ENCODE assay signal across 17 mouse cellular contexts in the genomic region with DNA sequence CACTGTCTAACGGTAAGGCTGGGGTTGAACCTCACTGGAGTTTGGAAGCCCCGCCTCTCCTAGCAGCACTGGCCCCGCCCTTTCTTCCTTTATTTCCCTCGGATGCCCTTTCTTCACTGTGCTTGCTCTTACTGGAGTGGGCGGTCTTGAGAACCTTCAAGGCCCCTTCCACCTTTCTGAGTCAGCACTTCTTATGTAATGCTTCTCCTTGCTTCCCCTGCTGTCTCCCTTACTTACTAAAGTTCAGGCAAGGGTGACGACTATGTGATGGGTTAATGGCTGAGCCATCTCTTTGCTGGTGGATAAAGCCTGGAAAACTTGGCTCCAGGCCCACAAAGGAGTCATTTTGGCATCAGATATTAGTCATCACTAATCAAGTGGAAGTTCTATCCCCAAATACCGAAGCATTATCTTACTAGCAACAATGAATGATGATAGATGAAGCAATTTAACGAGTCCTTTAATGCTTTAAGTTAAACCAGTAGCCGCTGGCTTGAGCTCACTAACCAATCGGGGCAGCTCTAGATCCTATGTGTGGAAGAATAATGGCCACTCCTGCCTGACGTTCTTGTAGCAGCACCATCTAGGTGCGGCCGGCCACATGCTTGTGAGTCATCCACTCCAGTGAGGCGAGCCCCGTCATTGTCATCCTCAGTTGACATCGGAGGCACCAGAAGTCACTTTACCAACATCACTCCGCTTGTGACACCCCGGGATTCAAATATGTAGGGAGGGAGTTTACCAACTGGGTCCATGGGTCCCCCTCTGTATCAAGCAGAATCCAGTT. TPM values are rescaled to one million over a fixed set of nuclear protein-coding genes. Genes with fewer than 3 reads are reported as not detected.
DNase-seq lines count a peak whose midpoint lies in the region; ATAC-seq and TF ChIP-seq lines count a peak whose summit lies in the region.
"Had no signal": no experiment of that assay in that cellular context is flagged by ENCODE, and none has a peak within 500 bp of the region (broad histone marks: within the 10 kb centered on the region; RNA-seq: fewer than 3 reads in every experiment).

No protein-coding gene starts in this region.

- H3K9ac ChIP-seq in heart, embryonic 12.5 days: no peak overlapping the region
- no peak overlapping the region for H3K9ac ChIP-seq in hindbrain, postnatal 0 days (replicated peaks; ENCODE audit: low read length)
- H3K9ac ChIP-seq: embryonic facial prominence, embryonic 13.5 days had no signal

- 73% methylated on average over 18 of the region's 18 CpGs for WGBS in heart, embryonic 12.5 days
- 82% methylated on average over 18 of the region's 18 CpGs for WGBS in hindbrain, postnatal 0 days

- H3K36me3 ChIP-seq in heart, embryonic 12.5 days: no peaks in the 10 kb centered on the region
- H3K36me3 ChIP-seq in hindbrain, postnatal 0 days (ENCODE audit: insufficient read depth, low read length): no peaks in the 10 kb centered on the region
- H3K36me3 ChIP-seq: embryonic facial prominence, embryonic 13.5 days had no signal

- H3K27me3 ChIP-seq in heart, embryonic 12.5 days (replicated peaks): peaks cover 35% of the 10 kb centered on the region
- H3K27me3 ChIP-seq in hindbrain, postnatal 0 days (ENCODE audit: insufficient read depth, low read length): no peaks in the 10 kb centered on the region

- no peak for ATAC-seq in heart, embryonic 12.5 days (ENCODE audit: insufficient number of reproducible peaks, low FRiP score)
- ATAC-seq in hindbrain, postnatal 0 days: no peak
- ATAC-seq: inflammation-experienced regulatory T-cells, adult 6 months had no signal

- H3K4me3 ChIP-seq in heart, embryonic 12.5 days: no peak overlapping the region
- H3K4me3 ChIP-seq in hindbrain, postnatal 0 days (ENCODE audit: low read length): no peak overlapping the region
- H3K4me3 ChIP-seq: embryonic facial prominence, embryonic 13.5 days; layer of hippocampus, adult 2 months had no signal

- H3K27ac ChIP-seq in heart, embryonic 12.5 days (ENCODE audit: poor library complexity, severe bottlenecking): no peak overlapping the region
- no peak overlapping the region for H3K27ac ChIP-seq in hindbrain, postnatal 0 days
- H3K27ac ChIP-seq: embryonic facial prominence, embryonic 13.5 days; layer of hippocampus, adult 2 months; stomach, postnatal 0 days had no signal

- no peak for TF ChIP-seq CTCF in hindbrain, postnatal 0 days (IDR thresholded peaks at IDR 0.05; ENCODE audit: low read depth)

- no peaks in the 10 kb centered on the region for H3K4me1 ChIP-seq in heart, embryonic 12.5 days (replicated peaks)
- H3K4me1 ChIP-seq in hindbrain, postnatal 0 days (ENCODE audit: insufficient read depth, low read length): no peaks in the 10 kb centered on the region; the same call in 1 of the 2 replicates

- no peak overlapping the region for H3K4me2 ChIP-seq in heart, embryonic 12.5 days
- H3K4me2 ChIP-seq in hindbrain, postnatal 0 days (ENCODE audit: low read depth, low read length): no peak overlapping the region
- H3K4me2 ChIP-seq: embryonic facial prominence, embryonic 13.5 days had no signal

- no peaks in the 10 kb centered on the region for H3K9me3 ChIP-seq in heart, embryonic 12.5 days (replicated peaks)
- H3K9me3 ChIP-seq in hindbrain, postnatal 0 days (ENCODE audit: low read length): no peaks in the 10 kb centered on the region
- H3K9me3 ChIP-seq: embryonic facial prominence, embryonic 13.5 days had no signal

- DNase-seq in adrenal gland, postnatal 14 days: peak; percentile 30
- DNase-seq in adrenal gland, postnatal 4 days (ENCODE audit: low spot score in 2 of 2): no peak
- peak; percentile 13 for DNase-seq in kidney, postnatal 10 days
- DNase-seq in kidney, postnatal 4 days: no peak
- DNase-seq in brain, adult 2 months (ENCODE audit: low read depth, low spot score): peak; percentile 42
- no peak for DNase-seq in hindbrain, postnatal 0 days (ENCODE audit: low spot score)
- no peak for DNase-seq in lung, postnatal 36 days
- DNase-seq: cerebellum, postnatal 36 days; gastrocnemius, postnatal 10 days; liver; lung, adult 18-20 months; right cerebral cortex, postnatal 14 days had no signal

RNA-seq across cellular contexts. Expression of a gene that starts 26.5 kb away (rescaled TPM):
- 184 and 213 TPM in 2 replicates for total RNA-seq in adrenal gland, postnatal 14 days (2021)
- 10 to 100 TPM; 59.8 to 62.7 TPM for total RNA-seq in adrenal gland, postnatal 4 days (2021)
- 180 and 181 TPM in 2 replicates for polyA plus RNA-seq in heart, embryonic 12.5 days (2016; fragmentation: Nextera tagmentation; extraction: Ambion mirVana)
- 120 and 132 TPM in 2 replicates for total RNA-seq in hindbrain, postnatal 0 days (2014; rRNA removed)
- 134 and 136 TPM in 2 replicates for polyA plus RNA-seq in hindbrain, postnatal 0 days (2015; fragmentation: Nextera tagmentation; extraction: Ambion mirVana)

Comparison
In these comparisons a context has a peak if more than half of its experiments do, and no peak if none do; other contexts are left out.
1. DNase-seq: peak in adrenal gland, postnatal 14 days (single experiment), kidney, postnatal 10 days (single experiment) and brain, adult 2 months (single experiment); none in adrenal gland, postnatal 4 days (0 of 2), kidney, postnatal 4 days (0 of 2), hindbrain, postnatal 0 days (single experiment) and lung, postnatal 36 days (single experiment).